Mouse (Mus musculus) G1E (cell line): Measurements from ENCODE around the gene Aqp5. TPM values are rescaled to one million over a fixed set of nuclear protein-coding genes. Genes with fewer than 3 reads are reported as not detected.

Experiments used
- ATAC-seq: 2 replicates; pipeline ENCODE4 v1.8.0; 2016; ENCODE audit warnings: mild to moderate bottlenecking; ENCODE audit not compliant: insufficient number of reproducible peaks, poor library complexity, low FRiP score, severe bottlenecking; ENCODE audit errors: extremely low read depth
- DNase-seq: peaks from one replicate; pipeline ENCODE4 v3.0.0; 2012; ENCODE audit warnings: low spot score
- H3K27me3 ChIP-seq: 2 replicates; pipeline ENCODE4 v1.6.1; 2012; ENCODE audit warnings: mild to moderate bottlenecking, low read length, inconsistent platforms; ENCODE audit not compliant: insufficient read depth
- H3K36me3 ChIP-seq: replicated peaks from 2 replicates; pipeline ENCODE3; 2012; ENCODE audit warnings: mild to moderate bottlenecking, inconsistent platforms
- H3K4me1 ChIP-seq: 2 replicates; pipeline ENCODE4 v1.6.1; 2012; ENCODE audit warnings: low read depth, low read length, inconsistent platforms, mixed read lengths; ENCODE audit not compliant: insufficient read depth
- H3K4me3 ChIP-seq: 2 replicates; pipeline ENCODE4 v1.5.1; 2012; ENCODE audit warnings: low read depth, mild to moderate bottlenecking, inconsistent platforms, low read length, moderate library complexity, mixed read lengths
- H3K9me3 ChIP-seq: replicated peaks from 2 replicates; pipeline ENCODE4 v1.6.1; 2012; ENCODE audit warnings: inconsistent platforms
- CTCF ChIP-seq: IDR thresholded peaks from 2 replicates; pipeline ENCODE4 v1.5.1; 2012; ENCODE audit warnings: low read depth, low read length, inconsistent platforms, mixed read lengths
- GATA1 ChIP-seq: IDR thresholded peaks from 2 replicates; pipeline ENCODE4 v1.6.1; 2012; ENCODE audit warnings: borderline replicate concordance, low read length, inconsistent platforms, mixed read lengths
- GATA2 ChIP-seq: IDR thresholded peaks from 2 replicates; pipeline ENCODE4 v1.6.1; 2012; ENCODE audit warnings: low read depth, low read length, inconsistent platforms, borderline replicate concordance
- POLR2AphosphoS5 ChIP-seq: IDR thresholded peaks from 2 replicates; pipeline ENCODE4 v1.6.1; 2012; ENCODE audit warnings: low read depth, low read length, inconsistent platforms; ENCODE audit not compliant: insufficient replicate concordance
- TAL1 ChIP-seq: conservative IDR thresholded peaks from 2 replicates; pipeline ENCODE4 v1.6.1; 2012; ENCODE audit warnings: low read depth, low read length, inconsistent platforms, mixed read lengths
- polyA plus RNA-seq: library from polyadenylated mRNA; stranded (reverse); fragments of >175 nt; gene quantifications from 2 replicates; pipeline ENCODE4 v1.2.3, GENCODE M21; 2012
- total RNA-seq, 2 experiments: library from RNA; stranded (forward) in 1 of 2; stranded (reverse) in 1 of 2; fragments of 200-1000 nt in 1 of 2; fragments of >200 nt in 1 of 2; fragmentation: Nextera tagmentation in 1 of 2; gene quantifications; 2 replicates each; pipeline ENCODE4 v1.2.3; 2014 to 2017

Aqp5 gene
- total and polyA plus RNA-seq, 3 experiments: 0.44 TPM; not detected in 2

DNA sequence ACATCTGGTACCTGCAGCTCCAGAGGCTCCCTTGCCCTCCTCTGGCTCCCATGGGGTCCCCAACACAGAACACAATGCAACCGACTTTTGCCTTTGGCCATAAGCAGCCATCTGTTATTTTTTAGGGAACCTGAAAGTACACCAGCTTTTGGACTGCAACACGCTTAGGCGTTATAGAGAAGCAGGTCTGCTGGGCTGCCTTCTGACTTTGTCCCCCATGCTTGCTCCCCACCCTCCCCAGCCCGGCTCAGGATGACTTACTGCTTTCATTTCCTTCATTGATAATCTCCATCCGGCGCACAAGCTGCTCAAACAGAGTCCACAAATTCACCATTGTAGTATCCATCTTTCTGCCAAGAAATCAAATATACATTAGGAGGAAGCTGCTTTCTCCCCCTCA lies 52.0 kb downstream of the Aqp5 start:
- Histone ChIP-seq H3K4me1 (peaks cover 52% of the 10 kb centered on the region), H3K4me3 (no peak overlapping the region), H3K36me3 (peaks cover 83% of the 10 kb centered on the region), H3K9me3 (no peaks in the 10 kb centered on the region), H3K27me3 (no peaks in the 10 kb centered on the region)
- DNase-seq (no peak), ATAC-seq (no peak)
- TF ChIP-seq GATA1 (no peak), CTCF (no peak), POLR2AphosphoS5 (no peak), GATA2 (no peak), TAL1 (no peak)

DNA sequence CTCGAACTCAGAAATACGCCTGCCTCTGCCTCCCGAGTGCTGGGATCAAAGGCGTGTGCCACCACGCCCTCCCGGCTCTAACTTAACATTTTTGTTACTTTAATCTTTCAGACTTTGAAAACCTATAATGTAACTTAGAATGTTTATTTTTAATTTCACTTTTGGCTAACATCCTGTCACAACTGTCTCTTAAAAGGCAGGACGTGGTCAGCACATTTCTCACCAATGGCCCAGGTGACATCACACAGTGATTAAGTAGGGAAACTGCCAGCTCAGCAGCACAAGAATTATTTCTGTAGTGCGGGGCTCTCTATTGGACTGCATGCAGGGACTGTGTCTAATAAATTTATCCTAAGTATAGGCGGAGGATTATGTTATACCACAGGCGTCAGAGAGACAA lies 53.2 kb downstream of the Aqp5 start:
- no peak for TF ChIP-seq GATA1
- TF ChIP-seq POLR2AphosphoS5: no peak
- no peak for TF ChIP-seq CTCF
- no peak for TF ChIP-seq GATA2
- no peak for TF ChIP-seq TAL1
- Histone ChIP-seq H3K4me1 (peaks cover 55% of the 10 kb centered on the region), H3K27me3 (no peaks in the 10 kb centered on the region), H3K36me3 (peaks cover 80% of the 10 kb centered on the region), H3K9me3 (no peaks in the 10 kb centered on the region), H3K4me3 (no peak overlapping the region)
- ATAC-seq (no peak), DNase-seq (no peak)

Other genes with a start within 250 kb of the Aqp5 start
- 4.8 TPM in 1 of 2 replicates, not detected in the other for gene Fmnl3, start 220.3 kb upstream of the Aqp5 start, total RNA-seq (2014; fragmentation: Nextera tagmentation)
- gene Fmnl3, start 220.3 kb upstream of the Aqp5 start, total RNA-seq (2017): 0.11 and 0.46 TPM in 2 replicates
- 0.07 and 0.08 TPM in 2 replicates for gene Fmnl3, start 220.3 kb upstream of the Aqp5 start, polyA plus RNA-seq
- 239 and 279 TPM in 2 replicates for gene Tmbim6, start 197.9 kb upstream of the Aqp5 start, total RNA-seq (2014; fragmentation: Nextera tagmentation)
- gene Tmbim6, start 197.9 kb upstream of the Aqp5 start, total RNA-seq (2017): 91.2 and 93.0 TPM in 2 replicates
- 97.5 and 125 TPM in 2 replicates for gene Tmbim6, start 197.9 kb upstream of the Aqp5 start, polyA plus RNA-seq
- gene Nckap5l, start 133.0 kb upstream of the Aqp5 start, total RNA-seq (2014; fragmentation: Nextera tagmentation): 16.1 and 18.7 TPM in 2 replicates
- 0.58 and 0.60 TPM in 2 replicates for gene Nckap5l, start 133.0 kb upstream of the Aqp5 start, total RNA-seq (2017)
- gene Nckap5l, start 133.0 kb upstream of the Aqp5 start, polyA plus RNA-seq: 15.2 and 17.2 TPM in 2 replicates
- 10.3 and 13.2 TPM in 2 replicates for gene Bcdin3d, start 116.1 kb upstream of the Aqp5 start, total RNA-seq (2014; fragmentation: Nextera tagmentation)
- gene Bcdin3d, start 116.1 kb upstream of the Aqp5 start, total RNA-seq (2017): 8.6 and 10.8 TPM in 2 replicates
- 10.0 and 10.5 TPM in 2 replicates for gene Bcdin3d, start 116.1 kb upstream of the Aqp5 start, polyA plus RNA-seq
- gene Faim2, start 62.6 kb upstream of the Aqp5 start, total RNA-seq (2014; fragmentation: Nextera tagmentation): not detected in 2 replicates
- gene Faim2, start 62.6 kb upstream of the Aqp5 start, total RNA-seq (2017): 0.06 and 0.33 TPM in 2 replicates
- not detected in 2 replicates for gene Faim2, start 62.6 kb upstream of the Aqp5 start, polyA plus RNA-seq
- not detected in 2 replicates for gene Aqp2, start 11.7 kb upstream of the Aqp5 start, total RNA-seq (2014; fragmentation: Nextera tagmentation)
- gene Aqp2, start 11.7 kb upstream of the Aqp5 start, total RNA-seq (2017): 0.11 TPM in 1 of 2 replicates, not detected in the other
- not detected in 2 replicates for gene Aqp2, start 11.7 kb upstream of the Aqp5 start, polyA plus RNA-seq
- not detected in 2 replicates for gene Aqp6, start 10.6 kb downstream of the Aqp5 start, total RNA-seq (2014; fragmentation: Nextera tagmentation)
- 0.12 TPM in 1 of 2 replicates, not detected in the other for gene Aqp6, start 10.6 kb downstream of the Aqp5 start, total RNA-seq (2017)
- not detected in 2 replicates for gene Aqp6, start 10.6 kb downstream of the Aqp5 start, polyA plus RNA-seq
- gene Racgap1, start 60.9 kb downstream of the Aqp5 start, total RNA-seq (2014; fragmentation: Nextera tagmentation): 132 and 189 TPM in 2 replicates
- 71.7 and 81.3 TPM in 2 replicates for gene Racgap1, start 60.9 kb downstream of the Aqp5 start, total RNA-seq (2017)
- gene Racgap1, start 60.9 kb downstream of the Aqp5 start, polyA plus RNA-seq: 21.4 and 35.6 TPM in 2 replicates
- gene Asic1, start 79.6 kb downstream of the Aqp5 start, total RNA-seq (2014; fragmentation: Nextera tagmentation): not detected in 2 replicates
- gene Asic1, start 79.6 kb downstream of the Aqp5 start, total RNA-seq (2017): 0.22 and 0.41 TPM in 2 replicates
- not detected in 2 replicates for gene Asic1, start 79.6 kb downstream of the Aqp5 start, polyA plus RNA-seq
- gene Smarcd1, start 111.3 kb downstream of the Aqp5 start, total RNA-seq (2014; fragmentation: Nextera tagmentation): 43.3 and 50.9 TPM in 2 replicates
- 11.4 and 12.0 TPM in 2 replicates for gene Smarcd1, start 111.3 kb downstream of the Aqp5 start, total RNA-seq (2017)
- gene Smarcd1, start 111.3 kb downstream of the Aqp5 start, polyA plus RNA-seq: 45.3 and 69.1 TPM in 2 replicates
- gene Gm17349, start 114.7 kb downstream of the Aqp5 start, total RNA-seq (2014; fragmentation: Nextera tagmentation): not detected in 2 replicates
- gene Gm17349, start 114.7 kb downstream of the Aqp5 start, total RNA-seq (2017): 0.98 TPM in 1 of 2 replicates, not detected in the other
- 2.3 and 4.1 TPM in 2 replicates for gene Gm17349, start 114.7 kb downstream of the Aqp5 start, polyA plus RNA-seq
- not detected in 2 replicates for gene Gpd1, start 126.7 kb downstream of the Aqp5 start, total RNA-seq (2014; fragmentation: Nextera tagmentation)
- gene Gpd1, start 126.7 kb downstream of the Aqp5 start, total RNA-seq (2017): 0.06 TPM in 1 of 2 replicates, not detected in the other
- gene Gpd1, start 126.7 kb downstream of the Aqp5 start, polyA plus RNA-seq: not detected in 2 replicates
- gene Cox14, start 134.8 kb downstream of the Aqp5 start, total RNA-seq (2014; fragmentation: Nextera tagmentation): 40.8 and 46.1 TPM in 2 replicates
- 44.1 and 48.8 TPM in 2 replicates for gene Cox14, start 134.8 kb downstream of the Aqp5 start, total RNA-seq (2017)
- 108 and 115 TPM in 2 replicates for gene Cox14, start 134.8 kb downstream of the Aqp5 start, polyA plus RNA-seq
- gene Cers5, start 182.1 kb downstream of the Aqp5 start, total RNA-seq (2014; fragmentation: Nextera tagmentation): 0.45 and 0.68 TPM in 2 replicates
- gene Cers5, start 182.1 kb downstream of the Aqp5 start, total RNA-seq (2017): 4.9 and 6.1 TPM in 2 replicates
- gene Cers5, start 182.1 kb downstream of the Aqp5 start, polyA plus RNA-seq: 0.69 and 0.77 TPM in 2 replicates